Mouse (Mus musculus): ENCODE measurements around the gene Olfr652. TPM values are rescaled to one million over a fixed set of nuclear protein-coding genes. Genes with fewer than 3 reads are reported as not detected.

The Olfr652 gene
- polyA plus RNA-seq, 1 experiment from 2014 or later = not detected

Other genes starting within 250 kb of the Olfr652 start
- 1.4 and 2.0 TPM in 2 replicates for gene Trim12a, start 245.4 kb upstream of the Olfr652 start, polyA plus RNA-seq (2015; fragmentation: Nextera tagmentation; extraction: Ambion mirVana)
- not detected in 2 replicates for gene Trim34b, start 231.4 kb upstream of the Olfr652 start, polyA plus RNA-seq (2015; fragmentation: Nextera tagmentation; extraction: Ambion mirVana)
- 1.1 and 1.5 TPM in 2 replicates for gene Trim12c, start 207.5 kb upstream of the Olfr652 start, polyA plus RNA-seq (2015; fragmentation: Nextera tagmentation; extraction: Ambion mirVana)
- not detected in 2 replicates for gene Trim30b, start 191.0 kb upstream of the Olfr652 start, polyA plus RNA-seq (2015; fragmentation: Nextera tagmentation; extraction: Ambion mirVana)
- gene Trim30c, start 160.1 kb upstream of the Olfr652 start, polyA plus RNA-seq (2015; fragmentation: Nextera tagmentation; extraction: Ambion mirVana) = not detected in 2 replicates
- gene Trim30a, start 95.7 kb upstream of the Olfr652 start, polyA plus RNA-seq (2015; fragmentation: Nextera tagmentation; extraction: Ambion mirVana) = 0.26 and 0.70 TPM in 2 replicates
- gene Trim30d, start 53.1 kb upstream of the Olfr652 start, polyA plus RNA-seq (2015; fragmentation: Nextera tagmentation; extraction: Ambion mirVana) = 0.05 and 0.27 TPM in 2 replicates
- not detected in 2 replicates for gene Olfr651, start 10.8 kb upstream of the Olfr652 start, polyA plus RNA-seq (2015; fragmentation: Nextera tagmentation; extraction: Ambion mirVana)
- gene Olfr653, start 16.4 kb downstream of the Olfr652 start, polyA plus RNA-seq (2015; fragmentation: Nextera tagmentation; extraction: Ambion mirVana) = not detected in 2 replicates
- not detected in 2 replicates for gene Olfr654, start 26.1 kb downstream of the Olfr652 start, polyA plus RNA-seq (2015; fragmentation: Nextera tagmentation; extraction: Ambion mirVana)
- gene Olfr655, start 40.9 kb downstream of the Olfr652 start, polyA plus RNA-seq (2015; fragmentation: Nextera tagmentation; extraction: Ambion mirVana) = not detected in 2 replicates
- not detected in 2 replicates for gene Olfr656, start 53.1 kb downstream of the Olfr652 start, polyA plus RNA-seq (2015; fragmentation: Nextera tagmentation; extraction: Ambion mirVana)
- gene Olfr657, start 63.9 kb downstream of the Olfr652 start, polyA plus RNA-seq (2015; fragmentation: Nextera tagmentation; extraction: Ambion mirVana) = not detected in 2 replicates
- gene Olfr658, start 86.4 kb downstream of the Olfr652 start, polyA plus RNA-seq (2015; fragmentation: Nextera tagmentation; extraction: Ambion mirVana) = 0.06 and 0.11 TPM in 2 replicates
- gene Olfr659, start 105.9 kb downstream of the Olfr652 start, polyA plus RNA-seq (2015; fragmentation: Nextera tagmentation; extraction: Ambion mirVana) = not detected in 2 replicates
- gene Olfr661, start 125.6 kb downstream of the Olfr652 start, polyA plus RNA-seq (2015; fragmentation: Nextera tagmentation; extraction: Ambion mirVana) = not detected in 2 replicates
- gene Usp17le, start 216.6 kb downstream of the Olfr652 start, polyA plus RNA-seq (2015; fragmentation: Nextera tagmentation; extraction: Ambion mirVana) = not detected in 2 replicates

Data from midbrain, embryonic 13.5 days (tissue).